Mouse (Mus musculus) embryo, embryonic 11 days (tissue): Measurements from ENCODE around the gene AI481877.

Experiments used
- DNase-seq: peaks from one replicate; pipeline ENCODE4 v3.0.0-alpha.2; 2015

The AI481877 gene

GRCm38 (mm10) chr4:59034325-59034917 lies 104.4 kb downstream of the AI481877 start:
- no peak for DNase-seq

- no peak for DNase-seq
Observed at GRCm38 (mm10) chr4:59016922-59017321, 121.9 kb downstream of the AI481877 start.

GRCm38 (mm10) chr4:59015181-59015580 lies 123.6 kb downstream of the AI481877 start:
- no peak for DNase-seq

GRCm38 (mm10) chr4:59011446-59011845 lies 127.3 kb downstream of the AI481877 start:
- no peak for DNase-seq

- DNase-seq, result no peak
Observed at GRCm38 (mm10) chr4:59009696-59010095, 129.1 kb downstream of the AI481877 start.

DNA sequence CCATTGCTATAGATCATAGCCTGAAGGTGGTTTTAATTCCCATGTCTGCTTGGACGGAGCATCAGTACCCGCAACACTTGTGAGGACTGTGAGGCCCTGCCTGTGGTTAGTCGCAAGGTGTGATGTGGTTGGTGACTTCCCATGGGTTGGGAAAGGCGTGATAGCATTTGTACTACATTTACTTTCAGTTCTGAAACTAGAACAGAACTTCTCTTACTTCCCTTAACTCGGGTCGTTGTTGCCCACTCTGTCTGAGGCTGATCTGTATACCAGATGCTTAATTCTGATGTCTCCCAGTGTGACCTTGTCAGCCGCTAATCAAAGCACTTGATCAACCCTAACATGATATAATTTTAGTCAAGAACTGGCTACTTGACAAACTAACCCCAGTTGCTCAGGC lies 129.6 kb downstream of the AI481877 start:
- DNase-seq, result no peak

GRCm38 (mm10) chr4:59007974-59008373 lies 130.8 kb downstream of the AI481877 start:
- no peak for DNase-seq

- DNase-seq, result no peak
Observed at GRCm38 (mm10) chr4:59007016-59007415, 131.8 kb downstream of the AI481877 start.

- DNase-seq, result peak; percentile 47
Observed at GRCm38 (mm10) chr4:59006211-59006610, 132.6 kb downstream of the AI481877 start.

- no peak for DNase-seq
Observed at GRCm38 (mm10) chr4:59003806-59004200, 135.0 kb downstream of the AI481877 start.

DNA sequence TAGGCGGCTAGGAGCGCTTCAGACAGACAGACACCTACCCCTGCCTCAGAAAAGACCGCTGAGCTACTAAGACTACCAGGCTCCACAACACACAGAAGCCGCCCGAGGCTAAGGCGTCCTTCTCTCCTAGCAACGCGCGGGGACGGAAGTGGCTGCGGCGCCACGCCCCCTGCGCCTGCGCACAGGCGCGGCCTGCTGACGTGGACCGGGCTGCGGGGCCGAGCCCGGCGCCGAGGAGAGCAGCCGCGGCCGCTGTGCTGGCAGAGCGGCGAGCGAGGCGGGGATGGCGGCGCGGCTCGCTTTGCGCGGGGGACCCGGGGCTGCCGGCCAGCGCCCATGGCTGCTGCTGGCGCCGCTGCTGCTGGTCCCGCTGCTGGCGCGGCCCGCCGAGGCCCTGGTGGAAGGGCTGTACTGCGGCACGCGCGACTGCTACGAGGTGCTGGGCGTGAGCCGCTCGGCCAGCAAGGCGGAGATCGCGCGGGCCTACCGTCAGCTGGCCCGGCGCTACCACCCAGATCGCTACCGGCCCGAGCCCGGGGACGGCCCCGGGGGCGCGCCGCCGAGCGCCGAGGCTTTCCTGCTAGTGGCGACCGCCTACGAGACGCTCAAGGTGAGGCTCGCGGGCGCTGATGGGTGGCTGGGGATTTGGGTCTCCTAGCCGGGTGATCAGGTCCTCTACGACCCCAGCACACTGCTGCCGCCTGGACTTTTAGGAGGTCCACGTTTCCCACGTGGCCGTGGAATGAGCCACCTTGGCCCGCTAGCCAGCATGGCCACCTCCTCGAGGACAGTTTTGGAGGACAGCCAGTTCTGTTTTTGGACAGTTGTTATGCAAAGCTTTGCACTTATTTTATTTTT lies 135.6 kb downstream of the AI481877 start, which contains the start of gene Gm20503:
TSS of gene Gm20503 (plus strand) at position 263 of the 858 bp plus-strand sequence.
- peak; percentile 97 for DNase-seq

DNA sequence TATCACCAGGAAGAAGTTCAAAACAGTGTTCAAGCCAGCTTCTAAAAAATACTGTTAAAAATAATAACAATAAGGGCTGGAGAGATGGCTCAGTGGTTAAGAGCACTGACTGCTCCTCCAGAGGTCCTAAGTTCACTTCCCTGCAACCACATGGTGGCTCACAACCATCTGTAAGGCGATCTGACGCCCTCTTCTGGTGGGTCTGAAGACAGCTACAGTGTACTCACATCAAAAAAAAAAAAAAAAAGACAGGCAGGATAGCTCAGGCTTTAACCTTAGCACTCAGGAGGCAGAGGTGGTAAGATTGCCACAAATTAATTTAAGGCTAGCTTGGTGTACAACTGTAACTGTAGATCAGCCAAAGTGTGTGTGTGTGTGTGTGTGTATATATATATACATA lies 138.2 kb downstream of the AI481877 start:
- peak; percentile 48 for DNase-seq

DNA sequence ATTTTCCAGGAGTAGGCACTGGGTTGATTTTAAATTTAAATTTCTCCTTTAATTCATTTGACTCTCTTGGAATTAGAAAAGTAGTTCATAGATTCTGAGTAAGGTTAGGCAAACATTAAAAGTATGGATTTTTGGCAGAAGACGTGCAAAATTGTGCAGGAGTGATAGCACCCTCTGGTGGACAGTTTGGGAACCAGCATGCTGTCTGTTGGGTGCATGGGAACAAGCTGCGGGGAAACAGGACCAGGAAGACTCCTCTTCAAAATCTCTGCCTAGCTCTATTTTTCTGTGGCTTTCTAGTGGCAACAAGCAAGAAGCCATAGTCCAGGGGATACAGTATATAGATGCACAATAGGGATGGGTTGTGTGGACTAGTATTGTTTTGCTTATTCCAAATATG lies 139.1 kb downstream of the AI481877 start:
- DNase-seq, result peak; percentile 76

GRCm38 (mm10) chr4:58998688-58999087 lies 140.1 kb downstream of the AI481877 start:
- DNase-seq, result no peak

DNA sequence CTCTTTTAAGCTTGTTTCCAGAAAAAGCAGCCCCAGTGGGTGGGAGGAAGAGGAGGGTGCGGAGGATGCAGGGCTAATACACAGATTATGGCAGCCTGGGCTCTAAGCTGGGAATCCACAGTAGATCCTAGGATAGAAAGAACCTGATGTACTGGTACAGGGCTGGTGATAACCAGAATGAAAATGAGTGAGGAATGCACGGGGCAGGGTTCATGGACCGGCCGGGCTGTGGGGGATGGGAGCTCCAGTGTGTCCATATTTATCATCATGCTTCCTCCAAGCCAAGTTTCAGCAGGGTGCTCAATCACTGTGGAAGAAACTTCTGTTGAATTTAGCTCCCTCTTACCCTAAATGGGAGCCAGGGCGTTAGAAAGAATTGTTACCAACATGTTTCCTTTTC lies 141.7 kb downstream of the AI481877 start:
- DNase-seq, result no peak

DNA sequence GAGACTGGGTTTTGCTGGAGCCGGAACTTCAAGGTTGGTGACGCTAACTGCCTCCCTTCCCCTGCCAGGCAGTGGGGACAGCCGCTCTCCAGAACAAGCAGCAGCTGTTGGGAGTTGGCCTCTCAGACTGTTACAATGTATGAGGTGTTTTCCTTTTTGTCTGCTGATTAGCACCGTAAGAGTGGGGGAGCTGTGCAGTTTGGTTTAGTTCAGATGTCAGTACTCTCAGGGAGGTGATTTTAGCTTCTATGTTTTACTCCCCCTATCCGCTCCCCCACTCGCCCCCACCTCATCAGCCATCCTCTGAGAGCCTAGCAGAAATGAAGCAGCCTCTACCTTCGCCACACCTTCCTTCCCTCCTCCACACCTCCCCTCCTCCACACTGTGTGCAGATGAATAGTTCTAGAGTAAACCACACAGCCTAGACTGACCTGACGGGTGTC lies 143.5 kb downstream of the AI481877 start:
- DNase-seq, result no peak

DNA sequence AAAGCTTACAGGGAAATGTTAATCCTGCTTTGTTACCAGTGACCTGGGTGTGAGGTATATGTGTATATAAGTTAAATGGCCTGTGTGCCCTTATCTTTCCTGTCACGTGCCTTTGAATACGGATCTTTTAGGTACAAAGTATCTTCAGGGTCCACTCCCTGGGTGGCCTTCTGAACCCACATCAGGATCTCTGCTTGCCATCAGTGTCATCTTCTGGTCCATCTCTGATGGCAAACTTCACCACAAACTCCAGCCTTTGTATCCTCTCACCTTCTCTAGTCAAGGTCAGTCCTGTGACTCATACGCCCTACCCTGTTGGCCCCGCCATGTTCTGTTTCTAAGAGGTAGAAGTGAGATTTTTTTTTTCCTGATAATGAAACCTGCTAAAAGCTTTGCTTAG lies 144.0 kb downstream of the AI481877 start, which contains the start of gene Dnajc25:
TSS of gene Dnajc25 (plus strand) at position 301 of the 400 bp plus-strand sequence.
- DNase-seq, result no peak
